Mouse (Mus musculus): ENCODE results near the gene Flvcr2.

GRCm38 (mm10) chr12:85824438-85825264, 78.3 kb downstream of the Flvcr2 start, which contains the start of the genes Erg28 and Ttll5:
- TF ChIP-seq KAT2A (conservative IDR thresholded peaks at IDR 0.05; ENCODE audit: low read depth, low read length), result no peak; the same call in 1 of the 2 replicates
- TF ChIP-seq EP300 (IDR thresholded peaks at IDR 0.05; ENCODE audit: low read depth in 1 of 2, low read length in 2 of 2), result no peak
- TF ChIP-seq CTCF (IDR thresholded peaks at IDR 0.05 in 2 of 3, conservative IDR thresholded peaks at IDR 0.05 in 1 of 3; ENCODE audit: control insufficient read depth in 1 of 3, insufficient read depth in 1 of 3, low read depth in 2 of 3, low read length in 3 of 3, poor library complexity in 1 of 3, severe bottlenecking in 1 of 3), result no peak
- no peak for TF ChIP-seq UBTF (IDR thresholded peaks at IDR 0.05; ENCODE audit: borderline replicate concordance, insufficient read depth, low read depth, low read length)
- TF ChIP-seq MEF2A (IDR thresholded peaks at IDR 0.05; ENCODE audit: extremely low read depth, insufficient replicate concordance, low read depth, low read length, poor library complexity, severe bottlenecking), result no peak

All from MEL (cell line).